In the genomic region with DNA sequence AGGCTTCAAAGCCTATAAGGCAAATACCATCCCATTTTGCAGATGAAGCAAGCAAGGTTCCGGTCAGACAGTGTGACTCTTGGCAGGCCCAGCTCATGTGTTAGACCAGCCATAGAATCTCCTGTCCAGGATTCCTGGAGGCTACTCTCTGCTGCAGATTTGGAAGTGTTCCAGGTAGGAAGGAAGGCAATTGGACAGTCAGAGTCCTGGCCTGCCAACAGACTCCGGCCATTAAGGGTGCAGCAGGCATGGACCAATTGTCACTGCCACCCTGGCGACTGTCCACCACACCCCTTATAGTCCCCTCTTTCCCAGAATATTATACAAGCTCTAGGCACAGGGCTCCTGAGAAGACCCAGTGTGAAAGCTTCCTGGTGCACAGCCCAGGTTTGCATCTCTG, we compare ENCODE assay signal across 15 mouse cellular contexts.
"Had no signal": no experiment of that assay in that cellular context is flagged by ENCODE, and none has a peak within 500 bp of the region (broad histone marks: within the 10 kb centered on the region; RNA-seq: fewer than 3 reads in every experiment).

No protein-coding gene starts in this region.

- H3K27ac ChIP-seq: layer of hippocampus, adult 2 months; limb, embryonic 10.5 days; liver, embryonic 15.5 days; lung, embryonic 15.5 days; midbrain, embryonic 13.5 days; neural tube, embryonic 13.5 days; stomach, embryonic 15.5 days had no signal

- H3K9me3 ChIP-seq: limb, embryonic 10.5 days; liver, embryonic 15.5 days; lung, embryonic 15.5 days; midbrain, embryonic 13.5 days; neural tube, embryonic 13.5 days; stomach, embryonic 15.5 days had no signal

- ATAC-seq: midbrain, embryonic 13.5 days had no signal

- H3K4me1 ChIP-seq: liver, embryonic 15.5 days; lung, embryonic 15.5 days; midbrain, embryonic 13.5 days; stomach, embryonic 15.5 days had no signal

- H3K4me2 ChIP-seq: liver, embryonic 11.5 days; liver, embryonic 15.5 days; lung, embryonic 15.5 days; midbrain, embryonic 13.5 days; neural tube, embryonic 13.5 days; stomach, embryonic 15.5 days had no signal

- DNase-seq: kidney, adult 18-20 months; kidney, postnatal 10 days; kidney, postnatal 4 days; lung, postnatal 36 days; right cerebral cortex, postnatal 14 days; thymus, adult 2 months; thymus, postnatal 36 days had no signal

- H3K36me3 ChIP-seq: limb, embryonic 10.5 days; liver, embryonic 15.5 days; lung, embryonic 15.5 days; midbrain, embryonic 13.5 days; neural tube, embryonic 13.5 days; stomach, embryonic 15.5 days had no signal

- H3K4me3 ChIP-seq: layer of hippocampus, adult 2 months; limb, embryonic 10.5 days; liver, embryonic 15.5 days; lung, embryonic 15.5 days; midbrain, embryonic 13.5 days; neural tube, embryonic 13.5 days; stomach, embryonic 15.5 days had no signal

- H3K9ac ChIP-seq: liver, embryonic 15.5 days; lung, embryonic 15.5 days; midbrain, embryonic 13.5 days; neural tube, embryonic 13.5 days; stomach, embryonic 15.5 days had no signal

- H3K27me3 ChIP-seq: liver, embryonic 15.5 days; lung, embryonic 15.5 days; midbrain, embryonic 13.5 days; neural tube, embryonic 13.5 days; stomach, embryonic 15.5 days had no signal
